Mouse (Mus musculus) brain, embryonic 14.5 days (tissue): ENCODE results near the gene Olfr214.

Experiments used
- CTCF ChIP-seq: fragments of 200-500 bp; IDR thresholded peaks from 2 replicates; pipeline ENCODE4 v1.5.1; 2012; ENCODE audit warnings: inconsistent platforms, mild to moderate bottlenecking, moderate library complexity, borderline replicate concordance; ENCODE audit not compliant: insufficient read depth, insufficient read length; ENCODE audit errors: extremely low read depth
- POLR2A ChIP-seq: fragments of 200-500 bp; IDR thresholded peaks from 2 replicates; pipeline ENCODE4 v1.6.1; 2012; ENCODE audit warnings: mild to moderate bottlenecking, inconsistent platforms, borderline replicate concordance; ENCODE audit not compliant: poor library complexity, insufficient read depth, insufficient read length, severe bottlenecking; ENCODE audit errors: extremely low read depth

- TF ChIP-seq CTCF (no peak), POLR2A (no peak)
Observed at GRCm38 (mm10) chr6:116554952-116555351, 917 bp downstream of the Olfr214 start.
